Comparison of ENCODE assay signal across 8 mouse cellular contexts in genomic region chr19:16353701-16354136, GRCm38 (mm10).
DNase-seq lines count a peak whose midpoint lies in the region; ATAC-seq lines count a peak whose summit lies in the region.

No protein-coding gene starts in this region.

- H3K9me3 ChIP-seq in kidney, embryonic 14.5 days (ENCODE audit: control insufficient read depth, low read length): no peaks in the 10 kb centered on the region

- ATAC-seq in kidney, embryonic 14.5 days (ENCODE audit: low FRiP score, low TSS enrichment): no peak
- ATAC-seq in CD4-positive, CD25-positive, alpha-beta regulatory T cell, adult 4 months: peak; percentile 51

- H3K4me3 ChIP-seq in kidney, embryonic 14.5 days (ENCODE audit: low read length): no peak overlapping the region

- H3K9ac ChIP-seq in kidney, embryonic 14.5 days (ENCODE audit: low read depth, low read length): no peak overlapping the region

- H3K36me3 ChIP-seq in kidney, embryonic 14.5 days (ENCODE audit: control insufficient read depth, insufficient read depth, low read length): no peaks in the 10 kb centered on the region

- H3K4me2 ChIP-seq in kidney, embryonic 14.5 days (replicated peaks; ENCODE audit: low read depth, low read length): no peak overlapping the region

- peak; percentile 62 for DNase-seq in kidney, adult 9 months
- peak; percentile 2 for DNase-seq in c-Kit-negative CD71-positive TER-119-positive erythroid progenitor cells, embryonic 14.5 days (ENCODE audit: low read depth, low spot score)
- peak; percentile 67 for DNase-seq in induced T-regulatory cell, adult 2 months (ENCODE audit: low read depth)
- no peak for DNase-seq in T-cell, adult 2 months (ENCODE audit: low spot score)
- DNase-seq in cerebellum, adult 8-10 months: no peak
- DNase-seq in cerebellum, adult 11 months: no peak

- no peak overlapping the region for H3K27ac ChIP-seq in kidney, embryonic 14.5 days (ENCODE audit: low read depth, low read length)

- H3K27me3 ChIP-seq in kidney, embryonic 14.5 days (ENCODE audit: control insufficient read depth, insufficient read depth, low read length): no peaks in the 10 kb centered on the region

- H3K4me1 ChIP-seq in kidney, embryonic 14.5 days (ENCODE audit: control insufficient read depth, insufficient read depth, low read length): no peaks in the 10 kb centered on the region

Comparison
In these comparisons a context has a peak if more than half of its experiments do, and no peak if none do; other contexts are left out.
1. DNase-seq: peak in kidney, adult 9 months (single experiment), c-Kit-negative CD71-positive TER-119-positive erythroid progenitor cells, embryonic 14.5 days (single experiment) and induced T-regulatory cell, adult 2 months (single experiment); none in T-cell, adult 2 months (single experiment), cerebellum, adult 8-10 months (single experiment) and cerebellum, adult 11 months (single experiment).